In genomic region chr8:88879857-88880256, GRCm38 (mm10) we compare ENCODE assay signal across 10 mouse cellular contexts.
DNase-seq lines count a peak whose midpoint lies in the region; ATAC-seq and TF ChIP-seq lines count a peak whose summit lies in the region.
"Had no signal": no experiment of that assay in that cellular context is flagged by ENCODE, and none has a peak within 500 bp of the region (broad histone marks: within the 10 kb centered on the region; RNA-seq: fewer than 3 reads in every experiment).

No protein-coding gene starts in this region.

- no peak overlapping the region for H3K4me3 ChIP-seq in liver, adult 2 months (ENCODE audit: insufficient read depth, low read depth, low read length)
- H3K4me3 ChIP-seq in liver, embryonic 12.5 days: no peak overlapping the region
- H3K4me3 ChIP-seq in heart, embryonic 15.5 days: no peak overlapping the region
- no peak overlapping the region for H3K4me3 ChIP-seq in forebrain, postnatal 0 days (ENCODE audit: low read depth, low read length)
- H3K4me3 ChIP-seq: erythroblast, embryonic 14.5 days; stomach, embryonic 15.5 days had no signal

- H3K27ac ChIP-seq in liver, adult 2 months (replicated peaks; ENCODE audit: insufficient read depth, low read depth, low read length): no peak overlapping the region
- H3K27ac ChIP-seq in liver, embryonic 12.5 days: no peak overlapping the region
- H3K27ac ChIP-seq in heart, embryonic 15.5 days: no peak overlapping the region
- no peak overlapping the region for H3K27ac ChIP-seq in forebrain, postnatal 0 days (ENCODE audit: low read depth, low read length)
- H3K27ac ChIP-seq: stomach, embryonic 15.5 days had no signal

- H3K4me1 ChIP-seq in liver, adult 2 months (ENCODE audit: control insufficient read depth, insufficient read depth, low read length): no peaks in the 10 kb centered on the region; the same call in none of the 2 replicates
- H3K4me1 ChIP-seq in liver, embryonic 12.5 days: no peaks in the 10 kb centered on the region
- peaks cover 7% of the 10 kb centered on the region for H3K4me1 ChIP-seq in heart, embryonic 15.5 days (replicated peaks)
- H3K4me1 ChIP-seq in forebrain, postnatal 0 days (ENCODE audit: insufficient read depth): no peaks in the 10 kb centered on the region
- H3K4me1 ChIP-seq: stomach, embryonic 15.5 days had no signal

- ATAC-seq in liver, embryonic 12.5 days: no peak
- peak; percentile 86 for ATAC-seq in heart, embryonic 15.5 days (replicated peaks; ENCODE audit: insufficient number of reproducible peaks, insufficient read depth, low FRiP score, low read depth)
- no peak for ATAC-seq in forebrain, postnatal 0 days

- TF ChIP-seq POLR2A in liver, adult 2 months (IDR thresholded peaks at IDR 0.05; ENCODE audit: extremely low read depth, insufficient read depth, low read length): no peak

- no peaks in the 10 kb centered on the region for H3K36me3 ChIP-seq in liver, adult 2 months (ENCODE audit: control insufficient read depth, insufficient read depth, low read length)
- H3K36me3 ChIP-seq in liver, embryonic 12.5 days: no peaks in the 10 kb centered on the region
- no peaks in the 10 kb centered on the region for H3K36me3 ChIP-seq in heart, embryonic 15.5 days
- H3K36me3 ChIP-seq in forebrain, postnatal 0 days (ENCODE audit: insufficient read depth): no peaks in the 10 kb centered on the region
- H3K36me3 ChIP-seq: stomach, embryonic 15.5 days had no signal

- 26% methylated on average over 7 of the region's 7 CpGs for WGBS in liver, adult 2 months
- WGBS in liver, embryonic 12.5 days (ENCODE audit: insufficient replicate concordance): 48% methylated on average over 7 of the region's 7 CpGs
- 20% methylated on average over 7 of the region's 7 CpGs for WGBS in heart, embryonic 15.5 days
- 83% methylated on average over 7 of the region's 7 CpGs for WGBS in forebrain, postnatal 0 days

- no peaks in the 10 kb centered on the region for H3K9me3 ChIP-seq in liver, embryonic 12.5 days (replicated peaks)
- no peaks in the 10 kb centered on the region for H3K9me3 ChIP-seq in heart, embryonic 15.5 days (replicated peaks)
- H3K9me3 ChIP-seq in forebrain, postnatal 0 days (ENCODE audit: low read length): no peaks in the 10 kb centered on the region
- H3K9me3 ChIP-seq: stomach, embryonic 15.5 days had no signal

- no peaks in the 10 kb centered on the region for H3K79me2 ChIP-seq in liver, adult 2 months (ENCODE audit: control insufficient read depth, insufficient read depth, low read length)

- no peaks in the 10 kb centered on the region for H3K27me3 ChIP-seq in liver, adult 2 months (ENCODE audit: control insufficient read depth, insufficient read depth, low read length)
- H3K27me3 ChIP-seq in liver, embryonic 12.5 days (replicated peaks): no peaks in the 10 kb centered on the region
- H3K27me3 ChIP-seq in heart, embryonic 15.5 days: peaks cover 63% of the 10 kb centered on the region
- no peaks in the 10 kb centered on the region for H3K27me3 ChIP-seq in forebrain, postnatal 0 days (ENCODE audit: insufficient read depth, low read length)
- H3K27me3 ChIP-seq: stomach, embryonic 15.5 days had no signal

- TF ChIP-seq CTCF in liver, adult 2 months (IDR thresholded peaks at IDR 0.05; ENCODE audit: low read depth, low read length): no peak
- TF ChIP-seq CTCF in forebrain, postnatal 0 days (IDR thresholded peaks at IDR 0.05; ENCODE audit: low read depth): no peak

- DNase-seq in liver, adult 2 months (ENCODE audit: extremely low read depth, low read depth, low spot score): peak; percentile 78
- DNase-seq in heart, adult 11 months: peak; percentile 98
- DNase-seq in lung, postnatal 36 days: peak; percentile 5
- DNase-seq in forebrain, postnatal 0 days: no peak
- no peak for DNase-seq in testis, postnatal 14 days (ENCODE audit: low spot score)
- DNase-seq: right cerebral cortex, adult 18-20 months had no signal

- no peak overlapping the region for H3K9ac ChIP-seq in liver, adult 2 months (ENCODE audit: low read depth, low read length)
- no peak overlapping the region for H3K9ac ChIP-seq in liver, embryonic 12.5 days
- no peak overlapping the region for H3K9ac ChIP-seq in heart, embryonic 15.5 days
- H3K9ac ChIP-seq in forebrain, postnatal 0 days: no peak overlapping the region
- H3K9ac ChIP-seq: stomach, embryonic 15.5 days had no signal

- no peak overlapping the region for H3K4me2 ChIP-seq in liver, embryonic 12.5 days
- no peak overlapping the region for H3K4me2 ChIP-seq in heart, embryonic 15.5 days
- no peak overlapping the region for H3K4me2 ChIP-seq in forebrain, postnatal 0 days (ENCODE audit: low read depth)
- H3K4me2 ChIP-seq: stomach, embryonic 15.5 days had no signal

Comparison
In these comparisons a context has a peak if more than half of its experiments do, and no peak if none do; other contexts are left out.
1. DNase-seq: peak in liver, adult 2 months (single experiment), heart, adult 11 months (single experiment) and lung, postnatal 36 days (single experiment); none in forebrain, postnatal 0 days (single experiment) and testis, postnatal 14 days (single experiment).